Mouse (Mus musculus) liver, adult 2 months (tissue): ENCODE results near the gene Lsm2.

ENCODE experiments used
- CTCF ChIP-seq: fragments of 200-500 bp; IDR thresholded peaks from 2 replicates; pipeline ENCODE4 v1.5.1; 2011; ENCODE audit warnings: low read depth, low read length, control low read depth
- POLR2A ChIP-seq: fragments of 200-500 bp; IDR thresholded peaks from 2 replicates; pipeline ENCODE4 v1.6.1; 2011; ENCODE audit warnings: low read length, control low read depth; ENCODE audit not compliant: insufficient read depth; ENCODE audit errors: extremely low read depth

- TF ChIP-seq CTCF (no peak), POLR2A (no peak)
These were observed 27.9 kb downstream of the Lsm2 start for GRCm38 (mm10) chr17:35009586-35009985.
